In genomic region chrX:48155489-48155888, GRCm38 (mm10) we compare ENCODE assay signal across 27 mouse cellular contexts. TPM values are rescaled to one million over a fixed set of nuclear protein-coding genes. Genes with fewer than 3 reads are reported as not detected.
"Had no signal": no experiment of that assay in that cellular context is flagged by ENCODE, and none has a peak within 500 bp of the region (broad histone marks: within the 10 kb centered on the region; RNA-seq: fewer than 3 reads in every experiment).

No protein-coding gene starts in this region.

- DNase-seq: gastrocnemius, adult 2 months; gastrocnemius, postnatal 10 days; gastrocnemius, postnatal 25 days; heart, adult 2 months; heart, postnatal 10 days; heart, postnatal 4 days; kidney, adult 18-20 months; kidney, adult 8-10 months; kidney, postnatal 10 days; kidney, postnatal 36 days; left cerebral cortex, postnatal 4 days had no signal

- H3K4me3 ChIP-seq: gastrocnemius, adult 2 months; heart, adult 2 months; heart, embryonic 10.5 days; heart, embryonic 12.5 days; hindbrain, embryonic 10.5 days; hindbrain, embryonic 12.5 days; intestine, embryonic 15.5 days; limb, embryonic 13.5 days; limb, embryonic 15.5 days; liver, embryonic 12.5 days had no signal

- H3K27ac ChIP-seq: gastrocnemius, adult 2 months; heart, adult 2 months; heart, embryonic 10.5 days; hindbrain, embryonic 10.5 days; hindbrain, embryonic 12.5 days; hindbrain, embryonic 14.5 days; intestine, embryonic 15.5 days; limb, embryonic 13.5 days; limb, embryonic 15.5 days; liver, embryonic 12.5 days; liver, embryonic 14.5 days had no signal

- H3K9ac ChIP-seq: heart, embryonic 12.5 days; hindbrain, embryonic 12.5 days; hindbrain, embryonic 14.5 days; intestine, embryonic 15.5 days; limb, embryonic 13.5 days; limb, embryonic 15.5 days; liver, embryonic 12.5 days; liver, embryonic 14.5 days had no signal

- H3K9me3 ChIP-seq: heart, embryonic 10.5 days; heart, embryonic 12.5 days; hindbrain, embryonic 10.5 days; hindbrain, embryonic 12.5 days; intestine, embryonic 15.5 days; limb, embryonic 13.5 days; limb, embryonic 15.5 days; liver, embryonic 12.5 days had no signal

- H3K27me3 ChIP-seq: heart, embryonic 12.5 days; hindbrain, embryonic 12.5 days; intestine, embryonic 15.5 days; limb, embryonic 13.5 days; limb, embryonic 15.5 days; liver, embryonic 12.5 days had no signal

- ATAC-seq: hindbrain, embryonic 16.5 days; inflammation-experienced regulatory T-cells, adult 6 months; intestine, embryonic 15.5 days; intestine, postnatal 0 days; liver, embryonic 12.5 days had no signal

- H3K4me2 ChIP-seq: heart, embryonic 12.5 days; hindbrain, embryonic 12.5 days; hindbrain, embryonic 14.5 days; intestine, embryonic 15.5 days; limb, embryonic 13.5 days; limb, embryonic 15.5 days; liver, embryonic 12.5 days had no signal

- H3K36me3 ChIP-seq: heart, embryonic 10.5 days; heart, embryonic 12.5 days; hindbrain, embryonic 10.5 days; hindbrain, embryonic 12.5 days; intestine, embryonic 15.5 days; limb, embryonic 13.5 days; limb, embryonic 15.5 days; liver, embryonic 12.5 days had no signal

- H3K4me1 ChIP-seq: heart, embryonic 10.5 days; hindbrain, embryonic 10.5 days; hindbrain, embryonic 12.5 days; intestine, embryonic 15.5 days; limb, embryonic 13.5 days; limb, embryonic 15.5 days had no signal

RNA-seq across cellular contexts. Expression of gene Xpnpep2, which starts 47.0 kb away (rescaled TPM):
- total RNA-seq: granulocyte monocyte progenitor cell, adult 5-6 weeks; liver, adult 2 months had no signal
- polyA plus RNA-seq: liver, adult 2 months; liver, embryonic 16.5 days had no signal
